Mouse (Mus musculus): ENCODE results near the gene Ralb. TPM values are rescaled to one million over a fixed set of nuclear protein-coding genes. Genes with fewer than 3 reads are reported as not detected.
A peak's percentile ranks its signal among the peaks of the same experiment; 100 is the strongest.

Gene Ralb
- total RNA-seq (2021) = 10 to 100 TPM; 33.9 to 40.3 TPM
- long read RNA-seq, transcript Ralb-201 (5 exons, 2,289 nt) = major isoform, 53 of 63 reads
- long read RNA-seq, partial matches to known transcripts = 1 of 63 reads
- long read RNA-seq, other reads (novel, unspliced or antisense) = 9 of 63 reads

GRCm38 (mm10) chr1:119504260-119505062 is at the start of gene Ralb:
TSS of gene Ralb (minus strand) at chr1:119504794.
- DNase-seq (ENCODE audit: low spot score in 2 of 2) = peak; percentile 90 to 94

GRCm38 (mm10) chr1:119551651-119552050 is 47.1 kb upstream of the Ralb start:
- DNase-seq (ENCODE audit: low spot score in 2 of 2) = no peak

GRCm38 (mm10) chr1:119550064-119550463 is 45.5 kb upstream of the Ralb start:
- no peak for DNase-seq (ENCODE audit: low spot score in 2 of 2)

- no peak for DNase-seq (ENCODE audit: low spot score in 2 of 2)
Observed at GRCm38 (mm10) chr1:119549327-119549689, 44.7 kb upstream of the Ralb start.

- peak; percentile 86 to 88 for DNase-seq (ENCODE audit: low spot score in 2 of 2)
Observed at GRCm38 (mm10) chr1:119548668-119549326, 44.2 kb upstream of the Ralb start.

- no peak for DNase-seq (ENCODE audit: low spot score in 2 of 2)
Observed at GRCm38 (mm10) chr1:119546490-119546889, 41.9 kb upstream of the Ralb start.

GRCm38 (mm10) chr1:119545671-119546070 is 41.1 kb upstream of the Ralb start:
- DNase-seq (ENCODE audit: low spot score in 2 of 2) = no peak

GRCm38 (mm10) chr1:119545164-119545563 is 40.6 kb upstream of the Ralb start:
- no peak for DNase-seq (ENCODE audit: low spot score in 2 of 2)

GRCm38 (mm10) chr1:119544611-119545155 is 40.1 kb upstream of the Ralb start:
- DNase-seq (ENCODE audit: low spot score in 2 of 2) = no peak

- DNase-seq (ENCODE audit: low spot score in 2 of 2) = no peak
Observed at GRCm38 (mm10) chr1:119543316-119543715, 38.7 kb upstream of the Ralb start.

GRCm38 (mm10) chr1:119541570-119541969 is 37.0 kb upstream of the Ralb start:
- DNase-seq (ENCODE audit: low spot score in 2 of 2) = no peak

GRCm38 (mm10) chr1:119540836-119541557 is 36.4 kb upstream of the Ralb start:
- no peak for DNase-seq (ENCODE audit: low spot score in 2 of 2)

GRCm38 (mm10) chr1:119539252-119539651 is 34.7 kb upstream of the Ralb start:
- DNase-seq (ENCODE audit: low spot score in 2 of 2) = no peak

- no peak for DNase-seq (ENCODE audit: low spot score in 2 of 2)
Observed at GRCm38 (mm10) chr1:119537651-119538050, 33.1 kb upstream of the Ralb start.

- no peak for DNase-seq (ENCODE audit: low spot score in 2 of 2)
Observed at GRCm38 (mm10) chr1:119536122-119536521, 31.5 kb upstream of the Ralb start.

GRCm38 (mm10) chr1:119534341-119534740 is 29.7 kb upstream of the Ralb start:
- DNase-seq (ENCODE audit: low spot score in 2 of 2) = no peak

- DNase-seq (ENCODE audit: low spot score in 2 of 2) = peak; percentile 31 to 48
Observed at GRCm38 (mm10) chr1:119533093-119533805, 28.7 kb upstream of the Ralb start.

- DNase-seq (ENCODE audit: low spot score in 2 of 2) = no peak
Observed at GRCm38 (mm10) chr1:119532165-119532564, 27.6 kb upstream of the Ralb start.

- DNase-seq (ENCODE audit: low spot score in 2 of 2) = no peak
Observed at GRCm38 (mm10) chr1:119530941-119531340, 26.3 kb upstream of the Ralb start.

- DNase-seq (ENCODE audit: low spot score in 2 of 2) = peak; percentile 90 to 94
Observed at GRCm38 (mm10) chr1:119525689-119526591, 21.3 kb upstream of the Ralb start, which contains the start of gene Tmem185b. TSS of gene Tmem185b (plus strand) at chr1:119526160.

All from layer of hippocampus, postnatal 10 days (tissue).